Mouse (Mus musculus) left cerebral cortex, adult 9 months (tissue): ENCODE data around the gene Mcf2l.

Experiments
- DNase-seq, 2 experiments: peaks; one replicate each; pipeline ENCODE4 v3.0.0; 2022; ENCODE audit warnings: low spot score in 2 of 2

Mcf2l gene

GRCm38 (mm10) chr8:12873357-12874046 is at the start of gene Mcf2l:
Gene Mcf2l, plus strand, starts transcription at chr8:12873806.
- no peak for DNase-seq

GRCm38 (mm10) chr8:12824562-12824961 is 49.0 kb upstream of the Mcf2l start:
- DNase-seq: no peak

GRCm38 (mm10) chr8:12825236-12825635 is 48.4 kb upstream of the Mcf2l start:
- DNase-seq: no peak

- DNase-seq: no peak
These were observed 47.8 kb upstream of the Mcf2l start for GRCm38 (mm10) chr8:12825686-12826237.

GRCm38 (mm10) chr8:12827124-12827523 is 46.5 kb upstream of the Mcf2l start:
- DNase-seq: no peak

- DNase-seq: no peak
These were observed 45.3 kb upstream of the Mcf2l start for GRCm38 (mm10) chr8:12828298-12828697.

- DNase-seq: no peak
These were observed 44.2 kb upstream of the Mcf2l start for GRCm38 (mm10) chr8:12829381-12829780.

- no peak for DNase-seq
These were observed 41.7 kb upstream of the Mcf2l start for GRCm38 (mm10) chr8:12831659-12832589.

- DNase-seq: no peak
These were observed 40.0 kb upstream of the Mcf2l start for GRCm38 (mm10) chr8:12833616-12834015.

GRCm38 (mm10) chr8:12840834-12841233 is 32.8 kb upstream of the Mcf2l start:
- no peak for DNase-seq

GRCm38 (mm10) chr8:12842342-12842995 is 31.1 kb upstream of the Mcf2l start:
- no peak for DNase-seq

- DNase-seq: no peak
These were observed 29.2 kb upstream of the Mcf2l start for GRCm38 (mm10) chr8:12844347-12844950.

GRCm38 (mm10) chr8:12846447-12846846 is 27.2 kb upstream of the Mcf2l start:
- DNase-seq: no peak

- DNase-seq: no peak
These were observed 22.4 kb upstream of the Mcf2l start for GRCm38 (mm10) chr8:12851241-12851640.

GRCm38 (mm10) chr8:12856038-12856437 is 17.6 kb upstream of the Mcf2l start:
- DNase-seq: no peak

GRCm38 (mm10) chr8:12863061-12863460 is 10.5 kb upstream of the Mcf2l start:
- no peak for DNase-seq

GRCm38 (mm10) chr8:12863608-12864007 is 10.0 kb upstream of the Mcf2l start:
- DNase-seq: no peak

GRCm38 (mm10) chr8:12865790-12866189 is 7.8 kb upstream of the Mcf2l start:
- DNase-seq: no peak

GRCm38 (mm10) chr8:12869661-12870060 is 3.9 kb upstream of the Mcf2l start:
- DNase-seq: no peak

GRCm38 (mm10) chr8:12870656-12871055 is 3.0 kb upstream of the Mcf2l start:
- no peak for DNase-seq

GRCm38 (mm10) chr8:12871461-12871860 is 2.1 kb upstream of the Mcf2l start:
- no peak for DNase-seq

GRCm38 (mm10) chr8:12872983-12873356 is 636 bp upstream of the Mcf2l start:
- no peak for DNase-seq
